Mouse (Mus musculus): ENCODE data around the gene Pla2g1b.
"Not testable (repeated sequence)": the region's sequence is repeated elsewhere in the genome, so short reads cannot be mapped to it uniquely, and the experiment has no call there.

Pla2g1b gene

DNA sequence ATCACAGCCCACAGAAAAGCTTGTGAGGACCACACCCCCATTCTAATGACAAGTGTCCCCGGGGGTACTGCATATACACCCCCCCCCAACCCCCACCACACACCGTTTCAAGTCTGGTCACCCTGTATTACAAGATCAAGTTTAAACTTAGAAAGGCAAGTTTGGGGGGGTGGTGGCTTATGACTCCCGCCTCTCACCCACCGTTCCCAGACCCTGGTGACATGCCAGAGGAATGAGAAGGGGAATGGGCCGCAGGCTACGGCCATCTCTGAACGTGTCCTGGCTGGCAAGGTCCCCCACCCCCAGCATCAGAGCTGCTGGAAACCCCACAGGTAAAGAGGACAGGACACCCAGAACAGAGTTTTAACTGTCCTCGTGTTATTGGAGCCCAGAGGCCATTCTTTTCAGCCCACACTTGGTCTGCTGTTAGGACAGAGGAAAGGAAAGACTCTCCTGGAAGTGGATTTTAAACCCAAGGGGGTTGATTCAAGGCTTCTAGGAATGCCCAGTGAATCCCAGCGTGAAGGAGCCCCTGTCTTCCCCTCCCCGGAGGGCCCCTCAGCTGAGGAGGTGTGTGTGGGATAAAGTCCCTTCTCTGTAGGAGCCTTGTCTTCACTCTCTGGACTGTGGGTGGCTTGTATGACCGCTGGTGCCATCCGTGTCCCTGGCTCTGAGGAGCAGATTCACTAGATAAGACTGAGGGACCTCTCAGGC, 41.4 kb downstream of the Pla2g1b start:
- DNase-seq (ENCODE audit: low spot score), result no peak

DNA sequence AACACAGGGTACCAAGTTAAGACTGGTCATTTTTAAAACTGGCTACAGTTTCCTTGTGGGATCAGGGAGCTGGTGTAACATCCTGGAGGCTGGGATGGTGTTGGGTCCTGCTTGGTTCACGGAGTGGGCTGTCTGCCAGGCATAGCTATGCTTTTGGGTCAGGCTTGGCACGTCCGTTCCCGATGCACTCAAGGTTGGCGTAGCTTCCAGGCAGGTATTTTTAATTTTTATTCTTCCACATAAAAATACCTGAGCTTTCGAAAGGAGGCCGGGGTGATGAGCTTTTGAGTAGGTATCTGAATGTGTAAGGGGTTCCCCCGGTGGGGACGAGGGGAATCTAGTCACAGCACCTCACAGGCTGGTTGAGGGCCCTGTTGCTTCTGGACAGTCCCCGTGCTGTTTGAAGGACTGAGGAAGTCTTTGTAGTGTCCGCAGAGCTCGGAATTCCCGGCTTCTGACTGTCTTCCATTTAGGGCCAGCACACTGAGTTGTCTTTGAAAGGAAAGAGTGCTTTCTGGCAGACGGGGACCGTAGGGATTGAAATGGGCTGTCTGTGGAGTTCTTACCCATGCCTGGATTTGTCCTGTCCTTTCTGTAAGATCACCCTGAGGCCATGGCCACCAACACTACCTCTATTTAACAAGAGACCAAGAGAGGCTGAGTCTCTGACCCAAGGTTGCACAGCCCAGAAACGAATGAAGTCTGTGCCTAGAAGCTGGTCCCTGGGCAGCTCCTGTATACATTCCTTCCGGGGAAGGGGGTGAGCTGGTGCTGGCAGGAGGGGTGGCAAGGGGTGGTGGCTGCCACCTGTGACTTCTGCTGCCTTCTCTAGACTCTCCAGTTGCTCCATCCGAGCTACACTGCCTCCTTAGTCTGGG, 42.2 kb downstream of the Pla2g1b start:
- DNase-seq (ENCODE audit: low spot score), result peak; percentile 66

DNA sequence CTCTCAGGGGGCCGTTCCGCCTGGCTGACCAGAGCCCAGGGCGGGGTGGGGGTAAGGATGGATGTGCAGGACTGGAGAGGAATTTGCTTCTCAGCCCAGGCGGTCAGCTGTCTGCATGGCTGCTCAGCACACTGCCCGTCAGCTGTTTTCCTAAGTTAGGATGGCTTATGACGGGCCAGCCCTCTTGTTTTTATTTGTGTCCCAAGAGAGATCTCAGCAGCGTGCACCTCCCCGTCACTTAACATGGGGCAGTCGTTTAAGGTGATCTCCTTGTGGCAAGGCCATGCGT, 42.7 kb downstream of the Pla2g1b start:
- no peak for DNase-seq (ENCODE audit: low spot score)

DNA sequence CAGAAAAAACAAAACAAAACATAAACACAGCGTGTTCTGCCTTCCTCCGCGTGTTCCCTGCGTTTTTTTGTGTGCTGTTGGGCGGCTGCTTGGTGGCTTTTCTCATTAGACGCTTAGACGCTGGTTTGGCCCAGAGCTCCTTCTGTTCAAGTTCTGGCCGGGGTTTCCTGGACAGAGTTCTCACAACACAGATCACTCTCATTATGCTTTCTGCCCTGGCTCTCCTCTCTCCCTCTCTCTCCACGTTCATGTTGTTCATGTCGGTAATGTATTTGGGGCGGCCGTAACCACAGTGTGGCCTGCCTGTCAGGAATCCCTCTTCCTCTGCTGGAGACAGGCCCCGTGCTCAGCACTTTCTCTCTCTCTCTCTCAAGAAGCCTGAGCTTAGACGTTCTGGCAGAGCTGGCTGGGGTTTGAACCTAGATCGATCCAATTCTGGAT, 43.3 kb downstream of the Pla2g1b start:
- no peak for DNase-seq (ENCODE audit: low spot score)

DNA sequence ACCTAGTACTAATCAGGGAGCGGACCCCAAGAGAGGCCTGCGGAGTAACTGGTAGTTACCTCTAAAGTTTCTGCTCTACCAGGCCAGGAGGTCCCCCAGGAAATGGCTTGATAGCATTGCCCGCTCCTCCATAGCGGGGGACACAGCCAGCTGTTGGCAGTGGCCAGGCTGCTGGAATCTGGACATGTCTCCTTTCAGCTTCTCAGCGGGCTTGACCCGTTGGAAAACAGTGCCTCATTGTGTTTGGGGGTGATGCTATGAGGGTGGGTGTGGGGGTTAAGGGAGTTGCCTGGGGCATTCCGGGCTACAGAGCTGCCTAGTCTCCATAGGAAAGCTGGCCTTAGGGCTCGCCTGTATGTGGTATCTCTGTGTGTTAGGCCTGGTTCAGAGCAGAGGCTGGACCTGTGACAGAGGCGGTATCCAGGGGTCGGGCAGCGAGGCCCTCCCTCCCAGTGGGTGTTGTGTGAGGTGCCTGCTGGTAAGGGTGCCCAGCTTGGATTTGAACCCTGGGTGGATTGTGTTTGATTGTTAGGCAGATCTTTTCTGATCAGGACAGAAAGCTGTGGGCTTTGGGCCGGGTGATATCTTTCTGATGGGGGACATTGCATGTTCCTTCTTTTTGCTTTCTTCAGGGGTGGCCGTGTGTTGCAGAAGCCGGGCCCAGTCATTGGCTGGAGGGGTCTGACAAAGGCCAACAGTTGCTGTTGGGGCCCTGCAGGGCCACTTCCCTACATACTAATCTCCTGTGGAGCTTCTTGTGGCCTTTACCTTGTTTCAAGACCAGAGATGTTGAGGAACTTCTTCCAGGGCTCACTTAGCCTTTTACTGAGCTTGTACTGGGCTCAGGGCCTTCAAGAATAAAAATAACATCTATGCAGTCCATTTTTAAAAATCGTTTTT, 44.0 kb downstream of the Pla2g1b start:
- DNase-seq (ENCODE audit: low spot score), result no peak

DNA sequence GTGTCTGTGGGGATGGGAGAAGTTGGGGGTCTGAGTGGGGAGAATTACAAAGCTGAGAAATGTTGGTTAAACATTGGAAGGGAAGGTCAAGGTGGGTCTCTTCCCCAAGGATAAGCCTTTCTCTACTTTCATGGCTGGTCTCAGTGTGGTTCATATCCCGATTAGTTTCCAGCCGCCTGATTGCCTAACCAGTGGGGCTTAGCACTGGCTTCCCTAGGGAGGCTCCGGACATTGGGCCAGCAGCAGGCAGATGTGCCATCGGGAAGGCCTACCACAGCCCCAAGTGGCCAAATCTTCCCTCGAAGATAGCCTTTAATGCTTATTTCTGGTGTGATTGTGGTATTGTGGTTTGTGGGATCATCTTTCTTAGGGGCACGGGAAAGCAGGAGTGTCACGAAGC, 46.3 kb downstream of the Pla2g1b start:
- no peak for DNase-seq (ENCODE audit: low spot score)

DNA sequence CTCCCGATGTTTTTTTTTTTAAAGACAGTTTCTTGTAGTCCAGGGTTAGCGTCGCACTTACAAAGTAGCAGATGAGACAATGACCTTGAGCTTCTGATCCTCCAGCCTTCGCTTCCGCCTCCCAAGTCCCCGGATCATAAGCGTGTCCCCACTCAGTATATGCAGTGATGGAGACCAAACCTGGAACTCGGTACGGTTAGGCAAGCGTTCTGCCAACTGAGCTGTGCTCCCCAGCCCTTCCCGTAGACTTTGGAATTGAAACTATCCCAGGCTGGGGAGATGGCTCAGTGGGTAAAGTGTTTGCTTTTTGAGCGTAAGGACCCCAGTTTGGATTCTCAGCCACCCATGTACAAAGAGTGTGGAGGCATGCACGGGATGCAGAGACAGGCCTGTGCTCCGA, 47.2 kb downstream of the Pla2g1b start:
- no peak for DNase-seq (ENCODE audit: low spot score)

DNA sequence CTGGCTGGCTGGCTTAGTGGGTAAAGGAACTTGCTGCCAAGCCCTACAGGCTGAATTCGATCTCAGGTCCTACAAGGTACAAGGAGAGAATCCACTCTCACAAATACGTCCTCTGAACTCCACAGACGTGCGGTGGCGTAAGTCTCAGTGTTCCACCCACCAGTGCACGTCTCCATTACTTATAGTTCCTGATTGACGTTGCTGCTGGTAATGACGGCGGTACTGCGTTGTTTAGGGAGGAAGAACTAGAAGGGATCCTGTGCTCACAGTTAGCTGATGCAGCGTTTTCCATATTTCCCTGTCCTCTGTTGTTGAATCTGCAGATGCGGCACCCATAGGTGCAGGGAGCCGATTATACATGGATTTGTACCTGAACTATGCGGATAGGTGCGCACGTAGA, 47.7 kb downstream of the Pla2g1b start:
- no peak for DNase-seq (ENCODE audit: low spot score)

DNA sequence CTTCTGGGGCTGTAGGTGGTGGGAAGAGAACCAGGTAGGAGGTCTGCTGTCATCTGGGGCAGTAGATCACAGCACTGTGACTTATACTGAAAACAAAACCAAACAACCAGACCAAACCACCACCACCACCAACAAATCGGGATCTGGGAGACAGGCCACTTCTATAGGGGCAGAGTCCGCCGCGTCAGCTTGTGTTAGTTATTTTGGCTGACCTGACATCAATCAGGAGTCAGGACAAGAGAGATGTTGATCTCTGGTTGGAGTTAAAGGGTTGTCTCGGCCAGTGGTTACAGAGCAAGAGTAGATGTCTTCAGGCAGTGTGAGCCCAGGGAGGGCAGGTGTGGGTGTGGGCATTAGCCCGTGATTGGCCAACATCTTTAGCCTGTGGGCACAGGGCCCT, 48.3 kb downstream of the Pla2g1b start:
- DNase-seq (ENCODE audit: low spot score), result no peak

DNA sequence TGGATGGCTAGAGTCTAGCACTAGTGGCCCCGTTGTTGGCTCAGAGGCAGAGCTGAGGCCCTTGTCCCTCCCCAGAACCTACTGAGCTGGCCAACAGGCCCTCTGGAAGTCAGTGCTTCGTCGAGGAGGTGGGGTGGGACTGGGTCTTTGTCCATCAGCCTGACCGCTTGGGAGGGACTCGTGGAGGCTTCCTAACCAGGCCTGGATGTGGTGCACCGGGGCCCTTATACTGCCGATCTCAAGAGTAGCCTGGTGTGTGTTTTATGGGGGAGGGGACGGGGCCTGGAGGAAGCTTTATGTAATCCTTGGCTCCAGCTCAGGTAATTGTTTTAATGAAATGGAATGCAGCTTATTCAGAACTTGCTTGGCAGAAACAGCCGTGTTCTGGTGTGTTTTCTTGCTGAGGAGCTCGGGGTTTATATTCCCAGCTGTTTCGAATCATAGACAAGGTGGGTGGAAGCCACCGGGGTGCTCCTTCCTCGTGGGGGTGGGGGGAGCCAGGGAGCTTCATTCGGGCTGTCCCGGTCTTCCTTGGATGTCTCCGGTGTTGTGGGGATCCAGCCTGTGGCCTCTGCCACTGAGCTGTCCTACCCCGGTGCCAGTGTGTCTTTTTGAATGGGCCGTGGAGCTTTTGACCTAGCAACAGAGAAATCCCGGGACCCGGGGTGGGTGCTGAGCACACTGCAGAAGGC, 49.0 kb downstream of the Pla2g1b start:
- peak; percentile 72 for DNase-seq (ENCODE audit: low spot score)

DNA sequence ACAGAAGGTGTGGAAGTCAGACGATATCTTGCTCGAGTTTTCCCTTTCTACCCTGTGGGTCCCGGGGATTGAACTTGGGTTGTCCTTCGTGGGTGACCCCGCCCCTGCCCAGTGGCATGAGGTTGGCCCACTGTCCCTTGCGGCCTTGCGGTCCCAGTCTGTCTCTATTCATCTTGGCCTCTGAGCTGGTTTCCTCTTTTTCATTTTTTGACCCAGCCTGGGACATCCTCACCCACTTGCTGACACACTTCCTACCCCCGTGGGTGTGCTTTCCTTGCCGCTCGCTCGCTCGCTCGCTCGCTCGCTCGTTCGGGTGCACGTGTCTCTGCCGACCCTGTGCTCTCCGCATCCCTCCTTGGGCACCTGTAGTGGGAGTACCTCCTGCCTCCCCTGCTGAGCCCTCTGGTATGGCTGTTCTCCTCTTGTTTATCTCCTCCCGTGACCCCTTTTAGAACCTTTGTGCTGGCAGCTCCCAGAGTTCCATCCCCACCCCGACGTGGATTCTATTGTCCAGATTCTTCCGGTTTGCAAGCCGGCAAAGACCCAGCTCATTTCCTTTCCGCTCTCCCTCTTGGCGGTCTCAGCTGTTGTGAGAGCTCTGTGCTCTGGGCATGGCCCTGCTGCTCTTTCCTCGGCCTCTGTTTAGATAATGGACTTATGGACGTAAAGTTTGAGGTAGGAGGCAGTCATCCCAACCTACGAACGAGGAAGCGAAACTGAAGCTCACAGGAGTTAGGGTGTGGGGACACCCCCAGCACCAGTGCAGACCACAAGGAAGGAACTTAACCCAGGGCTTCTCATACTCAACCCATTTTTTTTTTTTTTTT, 50.2 kb downstream of the Pla2g1b start:
- DNase-seq (ENCODE audit: low spot score), result no peak

DNA sequence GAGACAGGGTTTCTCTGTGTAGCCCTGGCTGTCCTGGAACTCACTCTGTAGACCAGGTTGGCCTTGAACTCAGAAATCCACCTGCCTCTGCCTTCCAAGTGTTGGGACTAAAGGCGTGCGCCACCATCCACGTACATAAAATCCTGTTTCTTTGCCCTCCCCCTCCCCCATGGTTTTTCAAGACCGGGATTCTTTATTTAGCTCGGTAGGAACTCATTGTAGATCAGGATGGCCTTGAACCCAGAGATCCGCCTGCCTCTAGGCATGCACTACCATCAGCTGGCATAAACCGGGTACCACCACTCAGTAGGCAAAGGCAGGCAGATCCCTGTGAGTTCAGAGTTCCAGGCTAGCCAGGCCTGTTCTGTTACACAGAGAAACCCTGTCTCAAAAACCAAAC, 50.8 kb downstream of the Pla2g1b start:
- no peak for DNase-seq (ENCODE audit: low spot score)

DNA sequence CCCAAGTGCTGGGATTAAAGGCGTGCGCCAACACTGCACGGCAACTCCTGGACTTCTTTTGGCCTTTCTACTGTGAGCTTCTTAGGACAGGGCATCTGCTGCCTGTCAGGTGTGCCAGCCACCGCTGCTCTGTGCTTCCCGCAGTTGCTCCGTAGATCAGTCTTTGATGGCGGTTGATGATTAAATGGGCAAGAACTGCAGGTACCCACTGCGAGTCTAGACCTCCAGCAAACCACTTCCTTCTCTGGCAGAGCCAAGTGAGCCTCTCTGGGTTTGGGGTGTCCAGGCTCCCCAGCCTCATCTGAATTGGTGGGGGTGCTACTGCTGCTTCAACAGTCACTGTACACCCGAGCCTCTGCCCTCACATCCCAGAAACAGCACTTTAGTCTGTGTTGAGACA, 51.4 kb downstream of the Pla2g1b start:
- no peak for DNase-seq (ENCODE audit: low spot score)

DNA sequence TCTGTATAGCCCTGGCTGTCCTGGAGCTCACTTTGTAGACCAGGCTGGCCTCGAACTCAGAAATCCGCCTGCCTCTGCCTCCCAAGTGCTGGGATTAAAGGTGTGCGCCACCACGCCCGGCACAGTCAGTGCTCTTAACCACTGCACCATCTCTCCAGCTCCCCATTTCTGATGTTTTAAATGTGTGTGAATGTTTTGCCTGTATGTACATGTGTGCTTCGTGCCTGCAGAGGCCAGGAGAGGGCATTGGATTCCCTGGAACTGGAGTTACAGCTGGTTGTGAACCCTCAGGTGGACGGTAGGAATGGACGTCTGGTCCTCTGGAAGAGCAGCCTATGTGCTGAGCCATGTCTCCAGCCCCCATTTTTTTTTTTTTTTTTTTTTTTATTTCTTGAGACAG, 52.2 kb downstream of the Pla2g1b start:
- not testable (repeated sequence) for DNase-seq (ENCODE audit: low spot score)

DNA sequence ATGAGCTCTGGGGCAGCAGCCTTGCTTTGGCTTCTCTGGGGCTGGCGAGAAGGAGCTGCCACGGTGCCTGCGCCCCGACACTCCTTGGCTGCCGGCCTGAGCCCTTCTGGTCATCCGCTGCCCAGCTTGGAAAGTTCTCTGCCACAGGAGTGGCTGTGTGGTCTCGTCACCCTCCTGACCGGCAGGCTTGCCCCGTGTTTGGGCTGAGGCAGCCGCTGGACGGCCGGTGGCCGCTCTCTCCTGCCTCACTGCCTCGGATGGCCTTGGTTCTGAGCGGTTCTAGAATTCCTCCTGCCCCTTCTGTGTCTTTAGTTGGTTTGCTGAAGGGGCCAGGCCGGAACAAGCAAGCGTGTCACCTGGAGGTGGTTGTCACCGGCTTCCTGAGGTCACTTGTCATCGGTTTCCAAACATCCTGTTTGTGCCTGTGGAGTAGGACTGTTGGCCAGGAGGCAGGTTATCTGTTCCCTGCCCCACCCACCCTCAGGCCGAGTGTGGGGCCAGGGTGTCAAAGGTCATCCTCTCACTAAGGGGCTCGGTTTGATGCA, 54.3 kb downstream of the Pla2g1b start:
- no peak for DNase-seq (ENCODE audit: low spot score)

DNA sequence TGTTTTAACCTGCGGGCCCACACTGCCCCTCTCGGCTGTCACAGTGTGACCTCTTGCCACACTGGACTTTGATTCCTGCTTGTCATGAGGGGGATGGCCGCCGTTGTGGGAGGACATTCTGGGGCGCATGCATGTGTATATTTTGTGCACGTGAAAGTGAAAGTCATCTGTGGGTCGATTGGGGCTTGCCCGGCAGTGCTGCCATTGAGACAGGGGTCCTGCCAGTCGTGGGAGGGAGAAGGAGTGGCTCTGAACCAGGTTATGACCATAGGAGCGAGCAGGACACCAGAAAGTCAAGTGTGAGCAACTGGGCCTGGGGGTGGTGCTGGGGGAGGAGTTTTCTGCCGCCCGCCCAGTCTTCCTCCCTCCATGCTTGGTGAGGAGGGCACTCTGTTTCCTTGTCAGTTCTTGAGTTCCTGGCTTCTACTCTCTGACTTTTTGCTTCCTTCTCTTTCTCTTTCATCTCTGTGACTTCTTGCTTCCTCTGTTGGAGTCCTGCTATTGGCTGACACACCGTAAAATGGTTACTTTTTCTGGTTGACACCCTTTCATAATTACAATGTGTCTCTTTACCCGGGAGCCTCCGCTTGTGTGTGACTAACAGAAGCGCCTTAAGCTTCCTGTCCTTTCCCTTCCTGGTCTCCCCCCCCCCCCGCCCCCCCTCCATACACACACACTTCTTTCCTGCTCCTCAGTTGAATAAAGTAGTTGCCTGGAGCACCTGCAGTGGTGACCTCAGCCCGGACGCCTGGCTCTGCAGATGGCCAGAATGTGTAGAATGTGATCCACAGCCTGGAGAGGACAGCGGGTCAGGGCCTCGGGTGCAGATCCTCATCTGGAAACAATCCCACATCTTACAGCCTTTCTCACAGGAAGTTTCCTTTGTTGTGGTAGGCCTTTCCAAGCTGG, 55.7 kb downstream of the Pla2g1b start:
- DNase-seq (ENCODE audit: low spot score), result peak; percentile 68

DNA sequence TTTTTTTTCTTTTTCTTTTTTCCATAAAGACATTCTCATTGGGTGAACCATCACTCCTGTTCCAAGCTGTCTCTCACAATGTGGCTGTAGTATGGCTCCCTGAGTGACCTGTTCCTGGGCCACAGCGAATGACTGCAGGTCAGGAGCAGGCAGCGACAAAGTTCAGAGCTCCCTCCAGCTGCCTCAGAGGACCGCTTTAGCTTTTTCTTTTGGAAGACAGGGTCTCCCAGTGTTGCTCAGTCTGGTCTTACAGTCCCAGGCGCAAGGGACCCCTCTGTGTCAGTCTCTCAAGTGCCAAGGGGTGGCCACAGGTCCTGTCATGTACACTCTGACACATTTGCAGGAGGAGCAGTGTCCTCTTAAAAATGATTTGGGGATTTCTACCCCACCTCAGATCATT, 56.5 kb downstream of the Pla2g1b start:
- no peak for DNase-seq (ENCODE audit: low spot score)

DNA sequence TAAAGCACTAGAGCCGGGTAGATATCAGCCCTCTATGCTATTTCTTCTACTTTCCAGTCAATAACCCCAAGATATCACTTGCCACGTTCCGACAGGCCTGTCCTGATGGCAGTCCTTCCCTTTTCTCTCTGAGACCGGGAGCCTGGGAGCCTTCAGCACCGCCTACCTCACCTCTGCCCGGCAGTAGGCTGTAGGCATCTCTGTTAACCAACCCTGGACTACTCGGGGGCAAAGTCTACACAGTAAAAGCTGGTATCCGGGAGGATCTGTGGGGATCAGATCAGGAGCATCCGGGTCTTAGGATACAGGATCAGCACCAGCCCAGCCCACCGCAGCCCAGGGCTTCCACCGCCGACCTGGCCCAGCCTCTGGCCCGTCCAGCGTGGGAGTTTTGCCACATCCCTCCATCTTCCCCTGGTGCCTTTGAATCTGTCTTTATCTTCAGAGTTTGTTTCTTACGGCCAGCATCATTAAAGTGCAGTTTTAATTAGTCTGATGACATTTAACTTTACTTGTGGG, 57.0 kb downstream of the Pla2g1b start:
- no peak for DNase-seq (ENCODE audit: low spot score)

DNA sequence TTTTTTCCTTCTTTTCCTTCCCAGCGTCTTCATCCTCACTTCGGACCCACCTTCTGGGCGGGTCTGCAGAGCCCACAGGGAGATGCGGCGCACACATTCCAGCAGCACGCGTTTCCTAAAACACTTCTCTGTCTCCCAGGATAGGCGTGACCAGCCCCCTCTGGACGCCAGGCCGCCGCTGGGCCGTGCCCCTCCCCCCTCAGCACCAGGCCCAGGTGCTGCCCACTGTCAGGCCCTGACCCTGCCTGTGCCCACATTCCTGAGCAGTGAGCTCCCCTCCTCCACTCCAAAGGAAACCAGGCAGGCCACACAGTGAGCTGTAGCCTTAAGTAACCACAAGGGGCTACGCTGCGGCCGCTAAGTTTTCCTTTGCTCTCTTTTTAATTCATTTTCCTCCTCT, 57.9 kb downstream of the Pla2g1b start:
- DNase-seq (ENCODE audit: low spot score), result no peak

All from urinary bladder, postnatal 14 days (tissue).